Mouse (Mus musculus) stomach, embryonic 15.5 days (tissue): Measurements from ENCODE around the gene Dpy19l2. TPM values are rescaled to one million over a fixed set of nuclear protein-coding genes. Genes with fewer than 3 reads are reported as not detected.
A peak's percentile ranks its signal among the peaks of the same experiment; 100 is the strongest.
"Not testable (repeated sequence)": the region's sequence is repeated elsewhere in the genome, so short reads cannot be mapped to it uniquely, and the experiment has no call there.

Source experiments
- ATAC-seq: fragments of 200-750 bp; cut with Nextera tagmentation; 2 replicates; pipeline ENCODE4 v1.8.0; 2017; ENCODE audit warnings: low read depth, moderate number of reproducible peaks, moderate TSS enrichment; ENCODE audit not compliant: insufficient read depth, low FRiP score
- H3K27ac ChIP-seq: fragments of 300-500 bp; sonication (generic); 2 replicates; pipeline ENCODE4 v1.5.1; 2015; ENCODE audit warnings: mild to moderate bottlenecking, inconsistent platforms
- H3K27me3 ChIP-seq: fragments of 300-500 bp; sonication (generic); replicated peaks from 2 replicates; pipeline ENCODE4 v1.6.1; 2015; ENCODE audit warnings: inconsistent platforms
- H3K36me3 ChIP-seq: fragments of 300-500 bp; sonication (generic); 2 replicates; pipeline ENCODE4 v1.6.1; 2015; ENCODE audit warnings: inconsistent platforms
- H3K4me1 ChIP-seq: fragments of 300-500 bp; sonication (generic); 2 replicates; pipeline ENCODE4 v1.6.1; 2015; ENCODE audit warnings: inconsistent platforms
- H3K4me2 ChIP-seq: fragments of 300-500 bp; sonication (generic); 2 replicates; pipeline ENCODE4 v1.6.1; 2015; ENCODE audit warnings: mild to moderate bottlenecking, inconsistent platforms
- H3K4me3 ChIP-seq: fragments of 300-500 bp; sonication (generic); replicated peaks from 2 replicates; pipeline ENCODE4 v1.5.1; 2015; ENCODE audit warnings: inconsistent platforms
- H3K9ac ChIP-seq: fragments of 300-500 bp; sonication (generic); 2 replicates; pipeline ENCODE4 v1.6.1; 2015; ENCODE audit warnings: inconsistent platforms
- H3K9me3 ChIP-seq: fragments of 300-500 bp; sonication (generic); 2 replicates; pipeline ENCODE4 v1.6.1; 2016; ENCODE audit warnings: inconsistent platforms
- WGBS: fragments of 180-500 bp; shearing (Covaris S2); methylation state at CpG from one replicate; pipeline ENCODE4 v1.1.7; 2015; 5-methylcytosine and 5-hydroxymethylcytosine counted together
- polyA plus RNA-seq: library from polyadenylated mRNA; unstranded; fragments of >200 nt; fragmentation: Nextera tagmentation; extraction: Ambion mirVana; gene quantifications from 2 replicates; pipeline ENCODE4 v1.2.1, GENCODE M21; 2015

Gene Dpy19l2
- polyA plus RNA-seq, result not detected in 2 replicates

DNA sequence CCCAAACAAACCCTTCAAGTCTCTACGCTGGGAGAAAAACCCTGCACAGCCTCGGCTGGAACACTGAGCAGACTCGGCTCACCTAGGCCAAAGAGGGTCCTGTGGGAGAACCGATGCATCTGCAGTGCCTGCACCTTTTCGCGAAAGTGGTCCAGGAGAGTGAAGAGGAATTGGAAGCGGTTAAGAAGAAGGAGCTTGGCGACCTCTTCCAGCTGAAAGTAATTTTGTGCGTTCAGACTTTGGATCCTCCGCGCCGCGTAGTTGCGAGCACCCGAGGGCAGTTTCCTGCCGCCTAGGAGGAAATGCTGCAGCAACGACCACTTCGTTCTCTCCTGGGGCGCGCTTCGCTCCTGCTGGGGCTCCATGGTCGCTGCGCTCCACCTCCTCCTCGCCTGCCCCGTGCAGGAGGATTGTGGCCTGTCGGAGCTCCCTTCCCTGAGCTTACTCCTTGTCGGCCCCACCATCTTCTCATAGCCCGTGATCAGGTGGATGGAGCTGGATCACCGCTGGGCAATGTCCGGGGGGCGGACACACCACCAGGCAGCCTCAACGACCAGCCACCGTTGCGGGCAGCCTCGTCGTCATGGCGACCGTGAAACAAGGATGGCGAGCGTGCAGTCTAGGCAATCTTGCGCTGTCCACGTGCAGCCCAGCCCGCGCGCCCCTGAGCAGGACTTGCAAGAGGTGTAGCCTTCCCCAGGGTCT, at the start of gene Dpy19l2:
Gene Dpy19l2, minus strand, starts transcription at position 594 of the 705 bp plus-strand sequence.
- H3K9ac ChIP-seq, result no peak within 1 kb of the TSS
- H3K9me3 ChIP-seq, result no peaks in the 10 kb centered on the region
- H3K4me3 ChIP-seq, result peak within 1 kb of the TSS; percentile 37
- H3K27ac ChIP-seq, result no peak within 1 kb of the TSS
- peak; percentile 63; the same call in 1 of the 2 replicates for ATAC-seq
- H3K4me1 ChIP-seq, result peaks cover 8% of the 10 kb centered on the region; the same call in 1 of the 2 replicates
- no peaks in the 10 kb centered on the region for H3K36me3 ChIP-seq
- H3K4me2 ChIP-seq, result peak within 1 kb of the TSS; percentile 87
- 0 out of 2 replicates have a peak, but pooled peaks cover 7% of the 10 kb centered on the region for H3K27me3 ChIP-seq
- WGBS, result under 1% methylated on average over 45 of the region's 45 CpGs

DNA sequence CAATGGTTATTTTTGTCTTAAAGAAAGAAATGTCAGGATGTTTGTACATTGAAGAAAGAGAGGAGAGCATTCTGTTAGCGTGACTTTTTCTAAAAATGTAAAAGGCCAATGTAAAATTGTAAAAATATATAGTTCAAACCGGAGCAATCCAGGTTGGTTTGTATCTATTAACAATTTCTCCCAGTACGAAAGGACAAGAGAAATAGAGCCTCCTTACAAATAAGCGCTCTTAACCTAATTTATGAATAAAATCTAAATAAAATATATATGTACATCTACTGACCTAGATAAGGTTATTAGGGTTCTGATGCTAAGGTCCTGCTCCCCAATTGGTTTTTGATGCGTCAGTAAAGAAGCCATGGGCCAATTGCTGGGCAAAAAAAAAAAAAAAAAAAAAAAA, 48.9 kb upstream of the Dpy19l2 start:
- no peaks in the 10 kb centered on the region for H3K36me3 ChIP-seq
- H3K4me2 ChIP-seq, result no peak overlapping the region
- 83% methylated on average over 5 of the region's 5 CpGs for WGBS
- no peaks in the 10 kb centered on the region for H3K4me1 ChIP-seq
- no peak overlapping the region for H3K27ac ChIP-seq
- no peaks in the 10 kb centered on the region for H3K27me3 ChIP-seq
- no peak overlapping the region for H3K9ac ChIP-seq
- no peak overlapping the region for H3K4me3 ChIP-seq
- no peak for ATAC-seq
- H3K9me3 ChIP-seq, result no peaks in the 10 kb centered on the region

DNA sequence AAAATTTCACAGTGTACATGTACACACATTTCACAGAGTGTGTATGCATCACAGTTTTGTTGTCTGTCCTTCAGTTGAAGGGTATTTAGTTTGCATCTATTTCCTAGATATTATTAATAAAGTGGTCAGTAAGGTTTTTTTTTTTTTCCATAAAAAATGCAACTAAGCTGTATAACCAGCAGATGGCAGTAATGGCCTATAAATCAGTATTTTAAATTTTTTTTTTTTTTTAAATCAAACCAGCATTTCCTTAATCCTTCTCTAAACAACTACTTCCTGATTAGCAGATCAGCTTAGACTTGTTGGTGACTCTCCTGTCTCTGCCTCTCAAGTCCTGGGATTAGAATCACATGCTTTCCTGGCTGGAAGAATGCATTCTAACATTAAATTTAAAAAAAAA, 5.2 kb upstream of the Dpy19l2 start:
- H3K9me3 ChIP-seq, result no peaks in the 10 kb centered on the region

DNA sequence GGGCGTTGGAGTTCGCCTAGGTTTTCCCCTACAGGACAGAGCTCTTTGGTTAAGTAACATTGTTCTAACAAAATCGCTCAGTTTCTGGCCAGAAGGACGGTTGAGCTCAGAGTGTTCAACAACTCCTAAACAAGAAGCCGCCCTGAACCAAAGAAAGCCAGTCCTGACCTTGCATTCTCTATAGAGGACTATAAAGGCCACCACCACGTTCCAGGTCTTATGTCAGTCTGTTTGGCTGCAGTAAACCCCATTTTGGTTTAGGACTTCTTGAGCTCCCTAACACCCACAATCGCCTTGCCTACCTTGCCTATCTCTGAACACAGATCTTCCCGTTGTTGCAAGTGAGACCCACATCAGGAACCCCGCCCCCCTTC, 299 bp upstream of the Dpy19l2 start:
- no peak overlapping the region for H3K9ac ChIP-seq
- WGBS, result 19% methylated on average over 9 of the region's 9 CpGs
- H3K9me3 ChIP-seq, result no peaks in the 10 kb centered on the region
- H3K27me3 ChIP-seq, result 0 out of 2 replicates have a peak, but pooled peaks cover 7% of the 10 kb centered on the region
- ATAC-seq, result no peak
- peak overlapping the region; percentile 87 for H3K4me2 ChIP-seq
- peak overlapping the region; percentile 37 for H3K4me3 ChIP-seq
- no peaks in the 10 kb centered on the region for H3K36me3 ChIP-seq
- no peak overlapping the region for H3K27ac ChIP-seq
- H3K4me1 ChIP-seq, result peaks cover 8% of the 10 kb centered on the region; the same call in 1 of the 2 replicates

More for the DNA sequence above, 5.2 kb upstream of the Dpy19l2 start:
- Histone ChIP-seq H3K4me1 (peaks cover under 1% of the 10 kb centered on the region; the same call in 1 of the 2 replicates), H3K9ac (no peak overlapping the region), H3K27ac (no peak overlapping the region), H3K27me3 (no peaks in the 10 kb centered on the region), H3K4me3 (no peak overlapping the region), H3K36me3 (no peaks in the 10 kb centered on the region), H3K4me2 (no peak overlapping the region)
- ATAC-seq, result no peak

DNA sequence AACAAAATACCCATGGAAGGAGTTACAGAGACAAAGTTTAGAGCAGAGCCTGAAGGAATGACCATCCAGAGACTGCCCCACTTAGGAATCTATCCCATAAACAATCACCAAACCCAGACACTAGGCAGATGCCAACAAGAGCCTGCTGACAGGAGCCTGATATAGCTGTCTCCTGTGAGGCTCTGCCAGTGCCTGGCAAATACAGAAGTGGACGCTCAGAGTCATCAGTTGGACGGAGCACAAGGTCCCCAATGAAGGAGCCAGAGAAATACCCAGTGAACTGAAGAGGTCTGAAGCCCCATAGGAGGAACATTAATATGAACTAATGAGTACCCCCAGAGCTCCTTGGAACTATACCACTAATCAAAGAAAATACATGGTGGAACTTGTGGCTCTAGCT, 58.8 kb downstream of the Dpy19l2 start:
- not testable (repeated sequence) for H3K9ac ChIP-seq, H3K27me3 ChIP-seq, ATAC-seq, H3K9me3 ChIP-seq, H3K4me1 ChIP-seq, H3K27ac ChIP-seq, H3K4me2 ChIP-seq, H3K4me3 ChIP-seq, H3K36me3 ChIP-seq
- 83% methylated on average over 2 of the region's 2 CpGs for WGBS

DNA sequence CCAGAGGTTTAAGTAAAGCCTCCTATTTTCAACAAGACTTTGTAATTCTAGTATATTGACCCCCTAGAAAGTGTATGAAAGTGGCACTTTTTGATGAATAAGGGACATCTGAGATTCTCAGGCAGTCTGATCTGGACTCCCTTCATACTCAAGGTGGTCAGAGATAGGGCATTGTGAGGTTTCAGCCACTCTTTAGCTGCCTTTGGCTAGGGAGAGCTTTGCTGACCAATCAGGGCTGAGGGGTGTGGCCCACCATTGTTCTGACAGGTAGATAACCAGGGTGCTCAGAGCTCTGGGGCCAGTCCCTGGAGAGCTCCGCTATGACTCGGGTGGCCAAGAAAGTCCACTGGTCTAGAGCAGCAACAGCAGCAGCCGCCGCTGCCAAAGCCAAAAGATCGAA, 71.2 kb downstream of the Dpy19l2 start, which contains the start of gene Cypt4:
Gene Cypt4, plus strand, starts transcription at position 301 of the 400 bp plus-strand sequence.
- Histone ChIP-seq H3K9me3 (no peaks in the 10 kb centered on the region), H3K27ac (no peak within 1 kb of the TSS), H3K27me3 (no peaks in the 10 kb centered on the region), H3K4me2 (no peak within 1 kb of the TSS), H3K36me3 (no peaks in the 10 kb centered on the region), H3K4me3 (no peak within 1 kb of the TSS), H3K9ac (no peak within 1 kb of the TSS), H3K4me1 (no peaks in the 10 kb centered on the region)
- no peak for ATAC-seq
- 88% methylated on average over 5 of the region's 5 CpGs for WGBS

DNA sequence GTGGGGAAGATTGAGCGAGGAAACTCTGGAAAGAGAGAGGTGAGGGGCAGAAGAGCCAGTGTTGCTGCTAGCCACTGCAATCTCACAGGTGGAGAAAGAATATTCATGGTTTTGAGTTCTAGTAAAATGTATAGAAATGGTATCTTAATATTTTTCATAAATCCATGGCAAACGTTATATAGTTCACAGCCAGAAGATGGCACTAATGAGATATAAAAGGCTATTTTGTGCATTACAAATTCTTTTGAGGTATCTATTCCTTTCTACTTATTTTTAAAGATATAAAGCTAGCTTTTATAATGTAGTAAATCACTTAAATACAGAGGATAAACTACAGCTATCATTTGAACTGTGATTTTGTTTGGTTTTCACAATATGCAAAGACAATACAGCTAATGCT, 157.9 kb downstream of the Dpy19l2 start:
- WGBS, result 31% methylated on average over 2 of the region's 2 CpGs
- no peak for ATAC-seq
- H3K4me3 ChIP-seq, result no peak overlapping the region
- no peak overlapping the region for H3K4me2 ChIP-seq
- no peak overlapping the region for H3K9ac ChIP-seq
- no peaks in the 10 kb centered on the region for H3K4me1 ChIP-seq
- H3K27me3 ChIP-seq, result no peaks in the 10 kb centered on the region
- no peak overlapping the region for H3K27ac ChIP-seq
- no peaks in the 10 kb centered on the region for H3K9me3 ChIP-seq
- no peaks in the 10 kb centered on the region for H3K36me3 ChIP-seq

DNA sequence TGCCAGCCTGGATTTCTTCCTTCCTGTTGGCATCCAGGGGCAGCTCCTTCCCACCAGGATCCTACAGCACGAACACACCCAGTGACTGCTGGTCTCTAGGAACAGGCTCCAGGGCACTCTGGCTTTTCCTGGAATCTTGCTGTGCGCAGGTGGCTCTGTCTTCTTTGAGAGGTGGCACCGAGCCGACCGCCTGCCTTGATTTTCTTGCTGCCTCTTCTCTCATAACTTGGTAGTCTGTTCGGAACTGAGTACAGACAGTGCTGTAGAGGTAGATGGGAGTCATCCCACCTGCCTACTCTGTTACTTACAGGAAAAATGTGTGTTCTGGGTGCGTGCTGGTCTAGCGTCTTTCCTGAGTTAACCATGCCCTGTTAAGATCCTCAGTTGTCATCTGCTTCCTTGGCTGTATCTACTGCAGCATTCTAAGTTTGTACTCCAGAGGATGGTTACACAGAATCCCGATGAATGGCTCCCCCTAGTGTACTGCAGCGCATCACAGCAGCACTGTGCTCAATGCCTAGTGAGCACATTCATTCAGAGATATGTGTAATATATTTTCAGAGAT, 179.4 kb downstream of the Dpy19l2 start:
- no peak for ATAC-seq
- no peaks in the 10 kb centered on the region for H3K36me3 ChIP-seq
- no peaks in the 10 kb centered on the region for H3K4me1 ChIP-seq
- H3K4me2 ChIP-seq, result no peak overlapping the region
- no peaks in the 10 kb centered on the region for H3K9me3 ChIP-seq
- H3K27ac ChIP-seq, result no peak overlapping the region
- no peaks in the 10 kb centered on the region for H3K27me3 ChIP-seq
- 53% methylated on average over 10 of the region's 10 CpGs for WGBS
- no peak overlapping the region for H3K9ac ChIP-seq
- no peak overlapping the region for H3K4me3 ChIP-seq

DNA sequence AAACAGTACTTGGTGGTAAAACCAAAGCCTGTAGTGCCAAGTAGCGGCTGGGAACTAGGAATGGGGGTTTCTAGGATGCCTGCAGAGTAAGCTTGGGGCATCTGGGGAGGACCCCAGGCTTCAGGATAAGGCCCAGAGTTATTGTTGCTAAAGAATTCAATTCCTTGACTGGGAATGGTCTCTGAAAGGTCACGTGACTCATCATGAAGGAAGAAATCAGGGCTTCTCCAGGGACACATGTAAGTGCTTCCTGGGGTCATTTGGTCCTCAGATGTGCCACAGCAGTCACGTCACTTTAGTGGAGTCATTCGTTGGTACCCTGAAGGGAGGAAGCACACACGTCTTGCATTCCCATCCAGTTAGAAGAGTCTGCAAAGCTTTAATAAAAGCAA, 182.0 kb downstream of the Dpy19l2 start:
- ATAC-seq, result no peak
- Histone ChIP-seq H3K4me3 (no peak overlapping the region), H3K4me2 (no peak overlapping the region), H3K9me3 (no peaks in the 10 kb centered on the region), H3K36me3 (no peaks in the 10 kb centered on the region), H3K27me3 (no peaks in the 10 kb centered on the region), H3K4me1 (no peaks in the 10 kb centered on the region), H3K9ac (no peak overlapping the region), H3K27ac (no peak overlapping the region)
- WGBS, result 73% methylated on average over 5 of the region's 5 CpGs

DNA sequence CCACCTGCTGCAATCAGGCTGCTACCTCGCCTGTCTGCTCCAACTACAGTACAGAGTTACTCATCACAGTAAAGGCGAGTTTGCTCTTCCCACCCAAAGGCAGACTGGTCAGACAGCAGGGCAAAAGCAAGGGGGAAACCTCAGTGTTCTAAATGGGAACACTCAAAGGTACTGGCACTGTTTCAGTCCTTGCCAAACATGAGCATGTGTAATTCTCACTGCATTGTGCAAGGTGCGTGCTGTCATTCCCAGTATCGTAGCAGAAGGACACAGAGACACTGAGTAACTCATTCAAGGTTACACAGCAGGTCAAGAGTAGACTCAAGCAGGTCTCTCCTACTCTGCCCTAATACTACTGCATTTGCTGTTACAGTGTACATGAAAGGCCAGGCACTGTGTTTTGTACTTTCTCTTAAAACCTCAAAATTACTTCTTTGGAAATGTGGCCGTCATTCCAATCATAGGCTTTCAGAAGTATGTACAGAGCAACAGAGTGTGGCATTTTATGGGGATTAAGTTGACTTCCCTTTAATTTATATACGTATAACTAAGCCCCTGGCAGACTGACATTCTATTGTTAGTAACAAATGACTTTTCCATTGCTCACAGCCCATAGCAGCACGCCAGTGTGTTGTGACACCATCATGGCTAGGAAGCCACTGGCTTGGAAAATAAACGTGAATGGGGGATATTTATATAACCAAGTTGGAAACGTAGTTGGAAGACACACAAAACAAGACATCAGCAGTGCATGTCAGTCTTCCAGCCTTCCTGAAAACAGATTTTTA, 182.6 kb downstream of the Dpy19l2 start:
- Histone ChIP-seq H3K4me2 (no peak overlapping the region), H3K9ac (no peak overlapping the region), H3K4me3 (no peak overlapping the region), H3K4me1 (no peaks in the 10 kb centered on the region), H3K36me3 (no peaks in the 10 kb centered on the region), H3K27ac (no peak overlapping the region), H3K9me3 (no peaks in the 10 kb centered on the region), H3K27me3 (no peaks in the 10 kb centered on the region)
- 73% methylated on average over 9 of the region's 9 CpGs for WGBS
- no peak for ATAC-seq

DNA sequence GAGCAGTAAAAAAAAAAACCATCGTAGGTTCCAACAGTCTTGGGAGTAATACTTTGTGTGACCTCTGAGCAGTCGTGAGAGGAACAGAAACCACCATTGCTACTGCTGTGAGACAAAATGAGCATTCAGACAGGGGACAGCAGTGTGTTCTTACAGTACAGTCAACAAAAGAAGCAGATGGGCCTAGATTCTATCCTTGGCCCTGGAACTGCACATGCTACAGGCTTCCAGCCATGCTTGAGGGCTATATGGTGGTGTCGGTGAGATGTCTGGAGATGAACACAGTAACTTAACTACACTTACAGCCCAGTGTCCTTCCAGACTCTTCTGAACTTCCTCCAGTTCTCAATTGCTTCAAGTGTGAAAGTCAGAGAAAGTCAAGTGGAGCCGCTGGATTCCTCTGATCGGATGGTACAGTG, 184.0 kb downstream of the Dpy19l2 start:
- Histone ChIP-seq H3K9ac (no peak overlapping the region), H3K4me1 (no peaks in the 10 kb centered on the region), H3K27ac (no peak overlapping the region), H3K4me2 (no peak overlapping the region), H3K9me3 (no peaks in the 10 kb centered on the region), H3K27me3 (no peaks in the 10 kb centered on the region), H3K36me3 (no peaks in the 10 kb centered on the region), H3K4me3 (no peak overlapping the region)
- 84% methylated on average over 5 of the region's 5 CpGs for WGBS
- no peak for ATAC-seq
